ENCODE assay signal across 8 mouse cellular contexts in genomic region chr4:46388556-46388955, GRCm38 (mm10). TPM values are rescaled to one million over a fixed set of nuclear protein-coding genes. Genes with fewer than 3 reads are reported as not detected.
DNase-seq lines count a peak whose midpoint lies in the region; ATAC-seq and TF ChIP-seq lines count a peak whose summit lies in the region.

No protein-coding gene starts in this region.

- TF ChIP-seq CTCF in liver, adult 2 months (IDR thresholded peaks at IDR 0.05; ENCODE audit: low read depth, low read length): no peak
- TF ChIP-seq CTCF in cortical plate, adult 2 months (IDR thresholded peaks at IDR 0.05; ENCODE audit: extremely low read depth, insufficient read depth, low read length): no peak

- no peak overlapping the region for H3K27ac ChIP-seq in liver, adult 2 months (replicated peaks; ENCODE audit: insufficient read depth, low read depth, low read length)
- H3K27ac ChIP-seq in cortical plate, adult 2 months (ENCODE audit: insufficient read depth, low read length): no peak overlapping the region
- no peak overlapping the region for H3K27ac ChIP-seq in neural tube, embryonic 12.5 days

- peak; percentile 14 for ATAC-seq in inflammation-experienced regulatory T-cells, adult 6 months
- no peak for ATAC-seq in neural tube, embryonic 12.5 days (ENCODE audit: low FRiP score, low read depth)

- H3K36me3 ChIP-seq in liver, adult 2 months (ENCODE audit: control insufficient read depth, insufficient read depth, low read length): peaks cover 15% of the 10 kb centered on the region
- H3K36me3 ChIP-seq in neural tube, embryonic 12.5 days: peaks cover 28% of the 10 kb centered on the region

- H3K4me1 ChIP-seq in liver, adult 2 months (ENCODE audit: control insufficient read depth, insufficient read depth, low read length): peaks cover 2% of the 10 kb centered on the region
- no peaks in the 10 kb centered on the region for H3K4me1 ChIP-seq in cortical plate, adult 2 months (ENCODE audit: control insufficient read depth, insufficient read depth, low read length)
- no peaks in the 10 kb centered on the region for H3K4me1 ChIP-seq in neural tube, embryonic 12.5 days

- peak overlapping the region; percentile 81 for H3K4me3 ChIP-seq in liver, adult 2 months (ENCODE audit: insufficient read depth, low read depth, low read length)
- H3K4me3 ChIP-seq in cortical plate, adult 2 months (ENCODE audit: insufficient read depth, low read length): peak overlapping the region; percentile 46; the same call in 1 of the 2 replicates
- peak overlapping the region; percentile 59 for H3K4me3 ChIP-seq in neural tube, embryonic 12.5 days

- no peaks in the 10 kb centered on the region for H3K9me3 ChIP-seq in neural tube, embryonic 12.5 days

- TF ChIP-seq POLR2A in liver, adult 2 months (IDR thresholded peaks at IDR 0.05; ENCODE audit: extremely low read depth, insufficient read depth, low read length): no peak
- TF ChIP-seq POLR2A in cortical plate, adult 2 months (IDR thresholded peaks at IDR 0.05; ENCODE audit: extremely low read depth, insufficient read depth, low read length): no peak

- no peaks in the 10 kb centered on the region for H3K79me2 ChIP-seq in liver, adult 2 months (ENCODE audit: control insufficient read depth, insufficient read depth, low read length)

- DNase-seq in liver, adult 2 months (ENCODE audit: extremely low read depth, low read depth, low spot score): peak; percentile 6
- no peak for DNase-seq in liver
- DNase-seq in urinary bladder, postnatal 25 days (ENCODE audit: low spot score): no peak
- no peak for DNase-seq in spleen, postnatal 10 days (ENCODE audit: low spot score in 2 of 2)
- DNase-seq in thymus, postnatal 36 days: no peak

- WGBS in liver, adult 2 months: 3% methylated on average over 5 of the region's 5 CpGs
- 47% methylated on average over 5 of the region's 5 CpGs for WGBS in neural tube, embryonic 12.5 days

- H3K4me2 ChIP-seq in neural tube, embryonic 12.5 days (replicated peaks): peak overlapping the region; percentile 61

- no peaks in the 10 kb centered on the region for H3K27me3 ChIP-seq in liver, adult 2 months (ENCODE audit: control insufficient read depth, insufficient read depth, low read length)
- no peaks in the 10 kb centered on the region for H3K27me3 ChIP-seq in neural tube, embryonic 12.5 days (replicated peaks)

- no peak overlapping the region for H3K9ac ChIP-seq in liver, adult 2 months (ENCODE audit: low read depth, low read length)
- H3K9ac ChIP-seq in neural tube, embryonic 12.5 days: no peak overlapping the region

RNA-seq across cellular contexts. Expression of gene Trmo, which starts 0.7 kb away (rescaled TPM):
- total RNA-seq in liver, adult 2 months (2014; rRNA removed): 4.0 and 4.6 TPM in 2 replicates
- polyA plus RNA-seq in liver, adult 2 months (2012; rRNA removed): 3.3 and 4.5 TPM in 2 replicates
- 5.5 and 5.9 TPM in 2 replicates for polyA plus RNA-seq in cortical plate, adult 2 months (2012; rRNA removed)
- 10 to 100 TPM in 2 of 3 experiments, 1 to 10 TPM in 1; 8.1 to 18.0 (median 15.4) TPM for polyA plus RNA-seq in inflammation-experienced regulatory T-cells, adult 6 months (2017; shearing (Covaris generic))
- 8.5 and 10.3 TPM in 2 replicates for polyA plus RNA-seq in neural tube, embryonic 12.5 days (2016; fragmentation: Nextera tagmentation; extraction: Ambion mirVana)

RNA-seq across cellular contexts. Expression of gene Hemgn, which starts 24.8 kb away (rescaled TPM):
- not detected in 2 replicates for total RNA-seq in liver, adult 2 months (2014; rRNA removed)
- polyA plus RNA-seq in liver, adult 2 months (2012; rRNA removed): not detected in 2 replicates
- polyA plus RNA-seq in cortical plate, adult 2 months (2012; rRNA removed): not detected in 2 replicates
- under 1 TPM in 2 of 3 experiments, not detected in 1; 0.15 to 0.32 TPM for polyA plus RNA-seq in inflammation-experienced regulatory T-cells, adult 6 months (2017; shearing (Covaris generic))
- polyA plus RNA-seq in neural tube, embryonic 12.5 days (2016; fragmentation: Nextera tagmentation; extraction: Ambion mirVana): 2.3 and 3.5 TPM in 2 replicates

RNA-seq across cellular contexts. Expression of gene Foxe1, which starts 45.1 kb away (rescaled TPM):
- total RNA-seq in liver, adult 2 months (2014; rRNA removed): not detected in 2 replicates
- 0.04 TPM in 1 of 2 replicates, not detected in the other for polyA plus RNA-seq in liver, adult 2 months (2012; rRNA removed)
- polyA plus RNA-seq in cortical plate, adult 2 months (2012; rRNA removed): not detected in 2 replicates
- not detected for polyA plus RNA-seq in inflammation-experienced regulatory T-cells, adult 6 months (2017; shearing (Covaris generic))
- polyA plus RNA-seq in neural tube, embryonic 12.5 days (2016; fragmentation: Nextera tagmentation; extraction: Ambion mirVana): not detected in 2 replicates
